Mouse (Mus musculus) bone marrow, adult 2 months (tissue): Measurements from ENCODE around the gene Birc2.

ENCODE experiments used
- CTCF ChIP-seq: fragments of 200-500 bp; IDR thresholded peaks from 2 replicates; pipeline ENCODE4 v1.5.1; 2011; ENCODE audit warnings: low read length, control low read depth; ENCODE audit not compliant: control insufficient read depth, insufficient read depth
- POLR2A ChIP-seq: fragments of 200-500 bp; IDR thresholded peaks from 2 replicates; pipeline ENCODE4 v1.6.1; 2011; ENCODE audit warnings: low read depth, mild to moderate bottlenecking, control low read depth, low read length, borderline replicate concordance; ENCODE audit not compliant: control insufficient read depth

DNA sequence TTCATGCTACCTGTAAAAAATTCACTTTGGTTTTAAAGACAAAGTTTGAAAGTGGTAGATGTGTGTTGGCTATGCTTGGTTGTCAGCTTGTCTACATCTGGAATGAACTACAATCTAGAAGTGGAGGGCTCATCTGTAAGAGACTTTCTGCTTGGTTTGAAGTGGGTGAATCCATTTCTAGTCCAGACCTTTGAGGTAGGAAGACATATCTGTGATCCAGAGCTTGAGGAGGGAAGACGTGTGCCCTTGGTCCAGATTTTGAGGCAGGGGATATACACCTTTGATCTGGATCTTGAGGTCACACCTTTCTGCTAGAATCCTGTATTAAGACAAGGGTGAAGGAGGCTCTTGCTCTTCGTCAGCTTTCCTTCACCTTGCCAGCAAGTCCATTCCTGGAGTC, 39.3 kb downstream of the Birc2 start:
- no peak for TF ChIP-seq CTCF
- no peak for TF ChIP-seq POLR2A
